Mouse (Mus musculus) ES-Bruce4 (cell line): ENCODE data around the gene Ralgps1. TPM values are rescaled to one million over a fixed set of nuclear protein-coding genes. Genes with fewer than 3 reads are reported as not detected.

Experiments used
- H3K27ac ChIP-seq: 2 replicates; pipeline ENCODE4 v1.5.1; 2012; ENCODE audit warnings: low read length, inconsistent platforms; ENCODE audit not compliant: insufficient read depth
- H3K27me3 ChIP-seq: 2 replicates; pipeline ENCODE4 v1.6.1; 2012; ENCODE audit warnings: mild to moderate bottlenecking, low read length, inconsistent platforms; ENCODE audit not compliant: control insufficient read depth, poor library complexity, insufficient read depth, severe bottlenecking
- H3K36me3 ChIP-seq: 2 replicates; pipeline ENCODE4 v1.6.1; 2012; ENCODE audit warnings: inconsistent platforms, mild to moderate bottlenecking, low read length, moderate library complexity; ENCODE audit not compliant: control insufficient read depth, poor library complexity, insufficient read depth, severe bottlenecking
- H3K4me1 ChIP-seq: one replicate; pipeline ENCODE4 v1.8.1; 2011; ENCODE audit warnings: low read length; ENCODE audit not compliant: control insufficient read depth, insufficient read depth
- H3K4me3 ChIP-seq: 2 replicates; pipeline ENCODE4 v1.5.1; 2011; ENCODE audit warnings: low read depth, mild to moderate bottlenecking, low read length
- H3K9ac ChIP-seq: 2 replicates; pipeline ENCODE4 v1.6.1; 2012; ENCODE audit warnings: low read depth, mild to moderate bottlenecking, inconsistent platforms; ENCODE audit not compliant: poor library complexity, severe bottlenecking
- H3K9me3 ChIP-seq: replicated peaks from 2 replicates; pipeline ENCODE4 v1.6.1; 2012; ENCODE audit warnings: mild to moderate bottlenecking, low read length, inconsistent platforms; ENCODE audit not compliant: control insufficient read depth, poor library complexity, insufficient read depth, severe bottlenecking
- CTCF ChIP-seq: IDR thresholded peaks from one replicate; pipeline ENCODE4 v1.8.1; 2011; ENCODE audit warnings: low read depth, low read length
- EP300 ChIP-seq: IDR thresholded peaks from 2 replicates; pipeline ENCODE4 v1.6.1; 2011; ENCODE audit warnings: low read depth, low read length; ENCODE audit not compliant: insufficient read depth
- POLR2A ChIP-seq: IDR thresholded peaks from one replicate; pipeline ENCODE4 v1.8.1; 2011; ENCODE audit warnings: low read length; ENCODE audit not compliant: insufficient read depth
- polyA plus RNA-seq: library from polyadenylated mRNA; stranded (reverse); fragments of >200 nt; gene quantifications from 2 replicates; pipeline ENCODE4 v1.2.4, GENCODE M21; 2011; ENCODE audit warnings: low read depth; ENCODE audit not compliant: missing spikeins, insufficient read depth, insufficient read length

The Ralgps1 gene
- polyA plus RNA-seq, 1 experiment, result 17.0 TPM

- no peak overlapping the region for H3K27ac ChIP-seq
- TF ChIP-seq EP300 (no peak), POLR2A (no peak), CTCF (no peak)
- no peak overlapping the region for H3K9ac ChIP-seq
- no peaks in the 10 kb centered on the region for H3K36me3 ChIP-seq
- peaks cover 1% of the 10 kb centered on the region for H3K4me1 ChIP-seq
- no peak overlapping the region for H3K4me3 ChIP-seq
- no peaks in the 10 kb centered on the region for H3K27me3 ChIP-seq
- H3K9me3 ChIP-seq, result peaks cover 3% of the 10 kb centered on the region; the same call in 1 of the 2 replicates
Observed at GRCm38 (mm10) chr2:33393951-33394635, 22.8 kb upstream of the Ralgps1 start.

GRCm38 (mm10) chr2:33393021-33393420 is 21.7 kb upstream of the Ralgps1 start:
- H3K27ac ChIP-seq, result no peak overlapping the region
- no peak for TF ChIP-seq CTCF
- TF ChIP-seq POLR2A, result no peak
- no peak for TF ChIP-seq EP300
- no peak overlapping the region for H3K4me3 ChIP-seq
- no peaks in the 10 kb centered on the region for H3K36me3 ChIP-seq
- H3K27me3 ChIP-seq, result no peaks in the 10 kb centered on the region
- H3K9me3 ChIP-seq, result peaks cover 3% of the 10 kb centered on the region; the same call in 1 of the 2 replicates
- peaks cover 1% of the 10 kb centered on the region for H3K4me1 ChIP-seq
- H3K9ac ChIP-seq, result no peak overlapping the region

DNA sequence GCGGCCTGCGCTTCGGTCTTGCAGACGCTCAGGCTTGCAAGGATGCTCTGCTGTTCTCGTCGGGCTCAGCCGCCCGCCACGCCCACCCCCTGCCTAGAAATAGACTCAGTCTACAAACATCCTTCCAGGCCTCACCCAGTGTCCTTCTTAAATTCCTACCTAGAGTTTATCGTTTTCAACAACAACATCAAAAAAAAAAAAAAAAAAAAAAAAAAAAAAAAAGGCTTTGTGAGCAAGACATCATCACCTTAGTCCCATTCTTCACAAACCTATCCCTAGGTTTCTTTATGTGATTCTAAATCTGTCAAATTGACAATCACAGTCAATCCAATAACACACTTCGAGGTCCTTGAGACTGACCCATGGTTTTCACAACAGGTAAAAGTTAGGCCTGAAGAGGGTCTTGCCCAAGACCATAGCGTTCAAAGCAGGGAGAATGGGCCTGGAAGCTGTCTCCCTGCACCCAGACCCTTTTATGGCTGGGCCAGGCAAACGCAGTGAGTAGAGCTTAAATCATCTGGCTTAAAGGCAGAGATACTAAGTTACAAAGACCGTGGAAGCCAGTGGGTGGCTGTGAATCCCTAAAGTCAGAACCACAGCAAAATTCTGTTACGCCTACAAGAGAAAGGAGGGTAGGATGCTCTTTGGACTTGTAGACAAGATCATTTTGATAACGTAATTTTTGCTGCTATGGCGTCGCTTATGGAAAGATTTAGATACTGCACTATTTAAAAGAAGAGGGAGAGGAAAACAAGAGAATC is 542 bp upstream of the Ralgps1 start:
- H3K27ac ChIP-seq, result 0 out of 2 replicates have a peak overlapping the region, but pooled peaks have one; percentile 34
- H3K4me3 ChIP-seq, result no peak overlapping the region
- no peak overlapping the region for H3K9ac ChIP-seq
- H3K9me3 ChIP-seq, result no peaks in the 10 kb centered on the region
- H3K36me3 ChIP-seq, result no peaks in the 10 kb centered on the region
- H3K4me1 ChIP-seq, result no peaks in the 10 kb centered on the region
- H3K27me3 ChIP-seq, result no peaks in the 10 kb centered on the region
- TF ChIP-seq POLR2A (no peak), CTCF (no peak), EP300 (no peak)

DNA sequence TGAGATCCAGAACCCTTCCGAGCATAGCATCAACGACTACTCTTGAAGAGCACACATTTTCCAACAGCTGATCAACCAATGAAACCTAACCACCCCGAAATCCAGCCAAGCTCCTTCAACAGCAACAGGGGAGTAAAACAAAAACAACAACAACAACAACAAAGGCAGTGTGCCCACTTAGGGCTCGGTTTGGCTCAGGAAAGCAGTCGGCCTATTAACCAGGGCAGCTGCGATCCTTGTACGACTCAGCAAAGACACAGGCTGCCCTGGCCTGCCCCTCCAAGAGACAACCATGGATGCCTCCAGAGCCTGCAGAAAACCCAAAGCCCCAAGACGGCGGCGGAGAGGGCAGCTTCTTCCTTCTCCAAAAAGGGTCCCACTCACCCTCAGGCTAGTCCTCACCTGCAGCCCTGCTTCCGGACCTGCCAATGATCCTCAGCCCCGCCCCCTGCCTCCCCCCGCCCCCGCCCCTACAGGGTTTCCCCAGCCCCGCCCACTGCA is 960 bp downstream of the Ralgps1 start:
- Histone ChIP-seq H3K4me3 (peak overlapping the region; percentile 70), H3K27me3 (no peaks in the 10 kb centered on the region), H3K4me1 (no peaks in the 10 kb centered on the region), H3K9ac (peak overlapping the region; percentile 80), H3K9me3 (no peaks in the 10 kb centered on the region), H3K36me3 (no peaks in the 10 kb centered on the region), H3K27ac (no peak overlapping the region)
- TF ChIP-seq CTCF, result no peak
- TF ChIP-seq POLR2A, result no peak
- TF ChIP-seq EP300, result no peak

DNA sequence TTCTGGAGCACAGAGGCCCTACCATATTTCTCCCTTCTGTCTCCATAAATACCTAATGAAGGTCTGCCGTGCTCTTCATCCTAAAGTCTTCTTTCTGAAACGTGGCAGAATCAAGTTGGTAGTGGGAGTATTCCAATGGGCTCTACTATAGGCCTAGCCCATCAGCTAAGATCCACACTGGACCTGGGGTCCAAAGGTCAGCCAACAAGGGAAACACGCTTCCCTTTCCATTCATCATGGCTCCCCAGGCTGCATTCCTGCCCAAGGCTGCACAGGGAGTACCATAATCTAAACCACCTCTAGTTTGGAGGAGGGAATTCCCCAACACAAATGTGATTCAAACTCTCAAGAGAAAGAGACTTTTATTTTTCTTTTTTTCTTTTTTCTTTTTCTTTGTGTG is 1.8 kb downstream of the Ralgps1 start:
- H3K4me3 ChIP-seq, result no peak overlapping the region
- H3K4me1 ChIP-seq, result no peaks in the 10 kb centered on the region
- TF ChIP-seq EP300 (no peak), POLR2A (no peak), CTCF (no peak)
- H3K36me3 ChIP-seq, result no peaks in the 10 kb centered on the region
- H3K27me3 ChIP-seq, result no peaks in the 10 kb centered on the region
- H3K27ac ChIP-seq, result no peak overlapping the region
- H3K9me3 ChIP-seq, result no peaks in the 10 kb centered on the region
- H3K9ac ChIP-seq, result no peak overlapping the region

DNA sequence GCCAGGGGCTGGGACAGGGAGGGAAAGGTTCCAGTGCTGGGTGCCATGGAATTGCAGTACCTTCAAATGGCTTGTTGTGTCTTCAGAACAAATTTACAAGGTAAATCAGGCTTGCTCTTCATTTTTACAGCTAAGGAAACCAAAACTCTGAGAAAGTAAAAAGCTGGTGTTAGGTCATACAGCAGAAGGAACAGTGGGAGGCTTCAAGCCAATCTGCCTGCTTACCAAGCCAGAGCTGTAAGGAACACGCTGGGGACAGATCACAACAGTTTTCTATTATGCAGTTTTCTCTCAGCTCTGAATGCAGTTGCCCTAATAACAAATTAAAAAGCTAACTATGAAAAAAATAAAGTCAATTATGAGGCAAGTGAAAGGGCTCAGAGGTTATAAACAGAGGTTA is 2.8 kb downstream of the Ralgps1 start:
- no peak for TF ChIP-seq CTCF
- no peak for TF ChIP-seq EP300
- no peak for TF ChIP-seq POLR2A
- H3K27ac ChIP-seq, result no peak overlapping the region
- no peaks in the 10 kb centered on the region for H3K4me1 ChIP-seq
- no peak overlapping the region for H3K9ac ChIP-seq
- H3K9me3 ChIP-seq, result no peaks in the 10 kb centered on the region
- no peak overlapping the region for H3K4me3 ChIP-seq
- H3K36me3 ChIP-seq, result no peaks in the 10 kb centered on the region
- no peaks in the 10 kb centered on the region for H3K27me3 ChIP-seq
